Mouse (Mus musculus) forebrain, embryonic 13.5 days (tissue): ENCODE measurements at regions not wholly inside any gene's neighbourhood (a gene's known extent, or its start where the extent isn't known, plus 50 kb on each side); places are given as distances from the start of the nearest gene placed in this dataset.

Experiments used
- ATAC-seq: fragments of 200-750 bp; cut with Nextera tagmentation; 2 replicates; pipeline ENCODE4 v1.8.0; 2017
- H3K27ac ChIP-seq: fragments of 300-500 bp; sonication (generic); 2 replicates; pipeline ENCODE4 v1.5.1; 2015; ENCODE audit warnings: inconsistent platforms, mild to moderate bottlenecking, moderate library complexity
- H3K27me3 ChIP-seq: fragments of 300-500 bp; sonication (generic); 2 replicates; pipeline ENCODE4 v1.6.1; 2015; ENCODE audit warnings: mild to moderate bottlenecking, inconsistent platforms
- H3K36me3 ChIP-seq: fragments of 300-500 bp; sonication (generic); 2 replicates; pipeline ENCODE4 v1.6.1; 2015; ENCODE audit warnings: mild to moderate bottlenecking, inconsistent platforms; ENCODE audit not compliant: poor library complexity, severe bottlenecking
- H3K4me1 ChIP-seq: fragments of 300-500 bp; sonication (generic); 2 replicates; pipeline ENCODE4 v1.6.1; 2015; ENCODE audit warnings: inconsistent platforms
- H3K4me2 ChIP-seq: fragments of 300-500 bp; sonication (generic); 2 replicates; pipeline ENCODE4 v1.6.1; 2015; ENCODE audit warnings: inconsistent platforms, mild to moderate bottlenecking, moderate library complexity
- H3K4me3 ChIP-seq: fragments of 300-500 bp; sonication (generic); 2 replicates; pipeline ENCODE4 v1.5.1; 2015; ENCODE audit warnings: mild to moderate bottlenecking, inconsistent platforms
- H3K9ac ChIP-seq: fragments of 300-500 bp; sonication (generic); 2 replicates; pipeline ENCODE4 v1.6.1; 2015; ENCODE audit warnings: mild to moderate bottlenecking, inconsistent platforms
- H3K9me3 ChIP-seq: fragments of 300-500 bp; sonication (generic); replicated peaks from 2 replicates; pipeline ENCODE4 v1.6.1; 2016; ENCODE audit warnings: inconsistent platforms
- WGBS: fragments of 180-500 bp; shearing (Covaris S2); methylation state at CpG from one replicate; pipeline ENCODE4 v1.1.7; 2015; 5-methylcytosine and 5-hydroxymethylcytosine counted together

DNA sequence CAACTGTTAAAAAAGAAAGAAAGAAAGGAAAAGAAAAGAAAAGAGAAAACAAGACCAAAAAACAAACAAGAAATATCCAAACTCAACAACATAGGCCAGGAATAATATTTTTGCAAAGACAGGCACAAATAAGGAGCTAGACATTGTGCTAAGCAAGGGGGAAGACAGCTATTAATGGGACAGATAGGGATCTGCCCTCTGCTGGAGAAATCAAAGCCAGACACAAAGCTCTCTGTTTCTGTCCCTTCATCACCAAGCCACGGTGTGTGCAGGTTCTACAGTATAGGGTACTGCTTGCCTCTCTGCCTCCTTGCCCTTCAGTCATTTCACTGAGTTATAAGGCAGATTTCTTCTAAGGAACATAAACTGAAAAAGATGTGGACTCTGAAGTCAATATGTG lies 57.8 kb upstream of the Chchd3 start:
- Histone ChIP-seq H3K4me3 (no peak overlapping the region), H3K9ac (no peak overlapping the region), H3K27ac (no peak overlapping the region), H3K4me1 (no peaks in the 10 kb centered on the region), H3K4me2 (no peak overlapping the region), H3K9me3 (no peaks in the 10 kb centered on the region), H3K36me3 (no peaks in the 10 kb centered on the region), H3K27me3 (no peaks in the 10 kb centered on the region)
- 57% methylated on average over 1 of the region's 1 CpGs for WGBS
- no peak for ATAC-seq

DNA sequence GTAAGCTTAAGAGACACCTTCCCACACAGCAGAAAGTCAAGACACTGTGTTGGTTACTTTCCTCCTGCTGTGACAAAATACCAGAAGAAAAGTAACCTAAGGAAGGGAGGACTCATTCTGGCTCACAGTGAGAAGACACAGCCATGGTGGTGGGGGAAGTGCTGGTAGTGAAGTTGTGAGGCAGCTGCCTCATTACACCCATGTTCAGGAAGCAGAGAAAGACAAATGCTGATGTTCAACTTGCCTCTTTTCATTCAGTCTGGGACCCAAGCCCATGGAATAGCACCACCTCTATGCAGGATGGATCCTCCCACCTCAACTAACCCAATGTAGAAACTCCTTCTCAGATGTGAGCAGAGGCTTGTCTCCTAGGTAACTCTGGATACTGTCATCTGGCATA lies 60.5 kb upstream of the Chchd3 start:
- Histone ChIP-seq H3K27me3 (no peaks in the 10 kb centered on the region), H3K9me3 (no peaks in the 10 kb centered on the region), H3K4me3 (no peak overlapping the region), H3K27ac (no peak overlapping the region), H3K4me1 (no peaks in the 10 kb centered on the region), H3K9ac (no peak overlapping the region), H3K4me2 (no peak overlapping the region), H3K36me3 (no peaks in the 10 kb centered on the region)
- no peak for ATAC-seq

DNA sequence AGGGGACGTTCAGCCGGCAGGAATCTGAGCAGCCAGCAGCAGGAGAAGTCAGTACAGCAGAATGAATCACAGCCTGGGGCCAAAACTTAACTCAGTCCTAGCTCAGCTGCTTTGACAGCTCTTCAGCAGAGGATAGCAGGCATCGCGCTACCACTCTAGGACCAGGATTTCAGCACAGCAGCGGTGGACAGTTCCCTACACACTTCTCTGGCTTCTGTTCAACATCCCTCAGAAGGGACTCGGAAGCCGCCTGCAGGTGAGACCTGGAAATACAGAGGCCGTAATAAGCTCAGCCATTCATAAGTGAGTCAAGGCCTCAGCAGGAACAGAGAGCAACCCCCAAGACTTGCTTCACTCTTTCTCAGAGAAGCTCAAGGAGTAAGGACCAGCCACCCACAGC lies 66.5 kb upstream of the Chchd3 start:
- Histone ChIP-seq H3K4me1 (no peaks in the 10 kb centered on the region), H3K36me3 (no peaks in the 10 kb centered on the region), H3K9me3 (no peaks in the 10 kb centered on the region), H3K4me2 (no peak overlapping the region), H3K27me3 (no peaks in the 10 kb centered on the region), H3K27ac (no peak overlapping the region), H3K9ac (no peak overlapping the region), H3K4me3 (no peak overlapping the region)
- peak; percentile 21; the same call in 1 of the 2 replicates for ATAC-seq
- 9% methylated on average over 8 of the region's 8 CpGs for WGBS

DNA sequence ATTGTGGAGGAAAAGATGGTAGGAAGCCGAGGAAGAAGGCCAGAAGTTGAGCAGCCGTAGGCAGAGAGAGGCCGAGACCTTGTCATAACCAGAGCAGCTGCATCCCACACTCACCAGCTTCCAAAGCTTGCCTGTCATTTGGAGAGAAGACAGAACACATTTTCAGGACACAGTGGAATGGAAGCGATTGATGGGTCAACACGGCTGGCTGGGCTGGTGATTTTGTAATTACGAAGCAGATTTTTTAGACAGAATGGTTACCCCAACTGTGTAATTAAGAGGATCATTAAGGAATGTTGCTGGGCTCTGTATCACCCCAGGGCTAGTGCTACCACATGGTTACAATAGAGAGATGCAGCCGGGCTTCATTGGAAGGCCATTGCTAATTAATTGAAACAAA lies 76.8 kb upstream of the Chchd3 start:
- Histone ChIP-seq H3K9ac (no peak overlapping the region), H3K27me3 (no peaks in the 10 kb centered on the region), H3K27ac (no peak overlapping the region), H3K4me1 (0 out of 2 replicates have a peak, but pooled peaks cover 7% of the 10 kb centered on the region), H3K9me3 (no peaks in the 10 kb centered on the region), H3K4me2 (no peak overlapping the region), H3K36me3 (no peaks in the 10 kb centered on the region), H3K4me3 (no peak overlapping the region)
- 73% methylated on average over 7 of the region's 7 CpGs for WGBS
- ATAC-seq: no peak

DNA sequence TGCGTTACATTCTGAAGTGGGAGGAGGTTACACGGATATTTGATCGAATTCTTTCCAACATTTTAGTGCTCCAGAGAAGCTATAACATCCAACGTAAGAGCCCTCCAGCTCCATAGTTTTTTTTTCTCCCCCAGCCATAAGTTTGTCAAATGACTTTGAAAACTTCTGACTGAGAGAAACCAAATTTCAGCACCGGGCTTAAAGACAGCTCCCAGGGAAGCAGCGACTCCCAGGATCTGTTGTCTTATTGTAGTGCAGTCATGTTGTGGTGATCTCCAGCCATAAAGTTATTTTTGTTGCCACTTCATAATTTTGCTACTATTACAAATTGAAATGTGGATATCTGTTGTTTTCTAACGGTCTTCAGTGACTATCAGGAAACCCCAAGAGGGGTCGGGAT lies 77.8 kb upstream of the Chchd3 start:
- Histone ChIP-seq H3K4me1 (0 out of 2 replicates have a peak, but pooled peaks cover 7% of the 10 kb centered on the region), H3K4me2 (no peak overlapping the region), H3K27me3 (no peaks in the 10 kb centered on the region), H3K36me3 (no peaks in the 10 kb centered on the region), H3K9ac (no peak overlapping the region), H3K9me3 (no peaks in the 10 kb centered on the region), H3K27ac (no peak overlapping the region), H3K4me3 (no peak overlapping the region)
- WGBS: 41% methylated on average over 8 of the region's 8 CpGs
- ATAC-seq: no peak

DNA sequence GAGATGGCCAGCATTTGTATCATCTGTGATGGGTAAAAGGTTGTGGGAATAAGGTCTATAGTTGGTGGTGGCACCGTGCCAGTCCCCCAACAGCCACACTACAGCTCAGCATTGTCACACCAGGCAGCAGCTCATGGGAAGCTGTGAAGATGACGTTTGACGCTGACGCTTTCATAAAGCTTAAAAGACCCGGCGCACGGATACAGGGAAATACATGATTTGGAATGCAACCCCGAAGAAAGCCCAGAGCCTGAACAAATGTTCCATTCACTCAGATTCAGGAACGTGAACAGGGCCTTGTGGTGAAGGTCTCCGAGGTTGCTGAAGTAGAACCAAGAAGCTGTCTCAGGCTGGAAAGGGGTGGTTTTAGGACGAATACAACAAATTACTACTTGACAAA lies 82.4 kb upstream of the Exoc4 start:
- 49% methylated on average over 11 of the region's 11 CpGs for WGBS
- Histone ChIP-seq H3K9ac (no peak overlapping the region), H3K9me3 (no peaks in the 10 kb centered on the region), H3K36me3 (no peaks in the 10 kb centered on the region), H3K4me1 (peaks cover 9% of the 10 kb centered on the region; the same call in 1 of the 2 replicates), H3K4me2 (no peak overlapping the region), H3K4me3 (no peak overlapping the region), H3K27ac (no peak overlapping the region), H3K27me3 (no peaks in the 10 kb centered on the region)
- ATAC-seq: no peak

DNA sequence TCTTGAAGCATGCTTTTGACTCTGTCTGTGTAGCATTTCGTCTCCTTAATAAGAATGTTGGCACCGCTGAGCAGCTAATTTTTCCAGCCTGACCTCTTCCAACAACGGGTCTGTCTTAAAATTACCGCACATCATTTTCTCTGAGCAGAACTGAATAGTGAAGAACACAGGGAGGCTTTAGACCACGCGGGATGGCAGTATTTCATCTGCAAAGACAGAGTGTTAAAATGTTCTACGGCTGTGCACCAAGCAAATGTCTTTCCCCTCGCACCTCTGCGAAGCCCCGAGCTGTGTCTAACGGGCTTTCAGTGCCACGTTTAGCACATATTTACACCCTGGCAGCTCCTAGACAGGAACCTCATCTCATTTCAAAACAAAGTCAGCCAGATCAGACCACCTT lies 75.3 kb upstream of the Exoc4 start:
- no peaks in the 10 kb centered on the region for H3K36me3 ChIP-seq
- H3K27me3 ChIP-seq: no peaks in the 10 kb centered on the region
- no peak overlapping the region for H3K4me2 ChIP-seq
- no peak for ATAC-seq
- no peak overlapping the region for H3K4me3 ChIP-seq
- 67% methylated on average over 12 of the region's 12 CpGs for WGBS
- no peak overlapping the region for H3K27ac ChIP-seq
- no peaks in the 10 kb centered on the region for H3K9me3 ChIP-seq
- H3K4me1 ChIP-seq: no peaks in the 10 kb centered on the region
- H3K9ac ChIP-seq: no peak overlapping the region

DNA sequence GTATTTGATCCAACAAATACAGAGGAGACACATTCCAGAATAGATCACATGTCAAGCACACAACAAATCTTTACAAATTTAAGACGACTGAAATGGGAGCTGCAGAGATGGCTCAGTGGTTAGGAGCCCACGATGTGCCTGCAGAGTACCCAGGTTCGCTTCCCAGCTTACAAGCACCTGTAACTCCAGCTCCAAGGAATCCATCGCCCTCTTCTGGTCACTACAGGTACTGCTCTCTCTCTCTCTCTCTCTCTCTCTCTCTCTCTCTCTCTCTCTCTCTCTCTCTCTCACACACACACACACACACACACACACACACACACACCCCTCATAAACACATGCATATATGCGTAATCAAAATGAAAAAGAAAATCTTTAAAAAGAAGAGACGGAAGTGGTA lies 74.3 kb upstream of the Exoc4 start:
- Histone ChIP-seq H3K4me1 (no peaks in the 10 kb centered on the region), H3K27ac (no peak overlapping the region), H3K9ac (no peak overlapping the region), H3K36me3 (no peaks in the 10 kb centered on the region), H3K27me3 (no peaks in the 10 kb centered on the region), H3K4me3 (no peak overlapping the region), H3K4me2 (no peak overlapping the region), H3K9me3 (no peaks in the 10 kb centered on the region)
- no peak for ATAC-seq
- 66% methylated on average over 6 of the region's 6 CpGs for WGBS

DNA sequence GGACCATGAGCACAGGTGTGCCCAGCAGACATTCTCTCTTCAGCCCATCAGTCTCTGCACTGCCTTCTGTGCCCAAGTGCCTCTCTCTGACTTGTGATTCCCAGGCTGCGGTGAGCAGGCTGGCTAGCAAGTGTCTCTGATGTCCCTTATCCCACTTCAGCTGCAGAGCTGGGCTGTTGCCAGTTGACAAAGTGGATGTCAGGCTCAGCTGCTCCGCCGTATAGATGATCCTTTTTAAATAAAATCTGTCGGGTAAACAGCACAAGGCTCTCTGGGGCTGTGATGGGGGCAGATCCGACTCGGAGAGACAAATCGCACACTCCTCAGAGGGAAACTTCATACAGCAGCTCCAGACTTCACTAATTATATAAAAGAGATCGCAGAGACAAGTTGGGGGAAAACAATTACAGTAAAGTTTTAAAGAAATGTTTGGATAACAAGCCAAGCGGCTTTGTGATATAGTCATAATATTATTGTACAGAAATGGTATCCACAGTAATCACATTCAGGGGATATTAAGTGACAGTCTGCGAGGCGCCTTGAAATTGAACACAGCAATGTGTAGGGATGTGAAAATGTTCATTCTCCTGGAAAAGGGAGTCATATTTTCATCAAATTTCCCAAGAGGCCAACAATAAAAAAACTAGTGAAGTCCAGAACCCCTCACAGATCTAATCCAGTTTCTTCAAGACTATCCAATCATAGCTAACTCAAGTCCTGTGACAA lies 59.2 kb upstream of the Exoc4 start:
- Histone ChIP-seq H3K36me3 (no peaks in the 10 kb centered on the region), H3K4me3 (no peak overlapping the region), H3K27me3 (no peaks in the 10 kb centered on the region), H3K4me1 (no peaks in the 10 kb centered on the region), H3K4me2 (no peak overlapping the region), H3K27ac (no peak overlapping the region), H3K9ac (no peak overlapping the region), H3K9me3 (no peaks in the 10 kb centered on the region)
- ATAC-seq: no peak
- WGBS: 72% methylated on average over 11 of the region's 11 CpGs

DNA sequence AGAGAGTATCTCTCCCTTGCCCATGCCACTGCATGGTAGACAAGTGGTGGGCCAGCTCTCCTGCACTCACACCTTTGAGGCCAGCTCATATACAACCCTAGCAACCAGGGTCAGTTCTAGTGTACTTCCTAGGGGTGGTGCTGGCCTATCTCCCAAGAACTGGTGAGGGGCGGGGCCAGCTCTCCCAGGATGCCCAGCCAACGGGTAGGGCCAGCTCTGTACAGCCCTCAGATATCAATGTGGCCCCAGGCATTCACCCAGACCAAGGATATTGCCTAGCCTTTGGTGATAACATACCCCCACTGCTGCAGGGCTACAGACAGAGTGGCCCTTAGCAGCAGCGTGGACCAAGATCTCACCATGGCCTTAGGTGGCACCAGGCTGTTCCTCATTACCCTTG lies 55.1 kb upstream of the Exoc4 start:
- Histone ChIP-seq H3K9ac (no peak overlapping the region), H3K27ac (no peak overlapping the region), H3K27me3 (no peaks in the 10 kb centered on the region), H3K4me2 (no peak overlapping the region), H3K36me3 (no peaks in the 10 kb centered on the region), H3K9me3 (no peaks in the 10 kb centered on the region), H3K4me1 (no peaks in the 10 kb centered on the region), H3K4me3 (no peak overlapping the region)
- no peak for ATAC-seq
- 82% methylated on average over 3 of the region's 3 CpGs for WGBS
